Mouse (Mus musculus) brain, embryonic 14.5 days (tissue): Measurements from ENCODE around the gene Tmem135.
"Not testable (repeated sequence)": the region's sequence is repeated elsewhere in the genome, so short reads cannot be mapped to it uniquely, and the experiment has no call there.

Experiments
- CTCF ChIP-seq: fragments of 200-500 bp; IDR thresholded peaks from 2 replicates; pipeline ENCODE4 v1.5.1; 2012; ENCODE audit warnings: inconsistent platforms, mild to moderate bottlenecking, moderate library complexity, borderline replicate concordance; ENCODE audit not compliant: insufficient read depth, insufficient read length; ENCODE audit errors: extremely low read depth
- POLR2A ChIP-seq: fragments of 200-500 bp; IDR thresholded peaks from 2 replicates; pipeline ENCODE4 v1.6.1; 2012; ENCODE audit warnings: mild to moderate bottlenecking, inconsistent platforms, borderline replicate concordance; ENCODE audit not compliant: poor library complexity, insufficient read depth, insufficient read length, severe bottlenecking; ENCODE audit errors: extremely low read depth

- TF ChIP-seq CTCF, POLR2A: not testable (repeated sequence)
Observed at GRCm38 (mm10) chr7:89270438-89270837, 133.6 kb downstream of the Tmem135 start.
